Mouse (Mus musculus) C2C12 (cell line): ENCODE measurements around the gene Ciao1.
"Not testable (repeated sequence)": the region's sequence is repeated elsewhere in the genome, so short reads cannot be mapped to it uniquely, and the experiment has no call there.

ENCODE experiments used
- CTCF ChIP-seq: IDR thresholded peaks from one replicate; pipeline ENCODE4 v1.5.1; 2011; ENCODE audit not compliant: control insufficient read depth, insufficient read depth, insufficient read length
- MAX ChIP-seq: IDR thresholded peaks from one replicate; pipeline ENCODE4 v1.6.1; 2011; ENCODE audit warnings: mild to moderate bottlenecking, control low read depth

- not testable (repeated sequence) for TF ChIP-seq CTCF, MAX
Observed at GRCm38 (mm10) chr2:127272049-127272448, 24.4 kb upstream of the Ciao1 start.
